Mouse (Mus musculus) ovary, postnatal 14 days (tissue): Measurements from ENCODE around the gene Camsap3.
"Not testable (repeated sequence)": the region's sequence is repeated elsewhere in the genome, so short reads cannot be mapped to it uniquely, and the experiment has no call there.

Experiments used
- DNase-seq: peaks from one replicate; pipeline ENCODE4 v3.0.0; 2022; ENCODE audit warnings: low spot score

Camsap3 gene

DNA sequence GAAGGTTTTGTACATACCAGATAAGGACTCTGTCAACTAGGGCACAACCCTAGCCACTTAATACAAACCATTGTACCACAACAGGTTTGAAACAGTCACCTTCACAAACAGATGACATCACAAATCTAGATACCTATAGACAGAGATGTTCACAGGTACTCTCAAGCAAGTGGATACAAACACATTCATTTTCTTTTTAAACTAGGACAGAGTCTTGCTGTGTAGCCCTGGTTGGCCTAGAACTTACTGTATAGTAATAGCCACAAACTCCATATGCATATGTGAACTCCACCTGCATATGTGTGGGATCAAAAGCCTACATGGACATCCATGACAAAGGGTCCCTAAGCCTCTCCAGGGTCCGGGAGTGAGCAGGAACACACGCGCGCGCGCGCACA lies at the start of gene Camsap3:
Camsap3 (plus strand) TSS at position 301 of the 398 bp plus-strand sequence.
- no peak for DNase-seq

DNA sequence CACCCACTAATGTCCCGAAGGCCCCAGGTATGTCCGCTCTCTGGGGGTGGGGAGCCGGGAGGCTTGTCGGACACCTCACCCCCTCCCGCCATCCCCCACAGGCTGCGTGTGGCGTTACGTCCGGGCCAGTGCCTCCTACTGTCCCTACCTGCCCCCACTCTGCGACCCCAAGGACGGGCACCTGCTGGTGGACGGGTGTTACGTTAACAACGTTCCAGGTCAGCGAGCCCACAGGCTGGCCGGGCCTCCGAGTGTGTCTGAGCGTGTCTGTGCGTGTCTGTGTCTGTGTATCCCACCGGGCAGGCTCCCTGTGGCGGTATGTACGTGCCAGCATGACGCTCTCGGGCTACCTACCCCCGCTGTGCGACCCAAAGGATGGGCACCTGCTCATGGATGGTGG lies 49.4 kb upstream of the Camsap3 start:
- no peak for DNase-seq

DNA sequence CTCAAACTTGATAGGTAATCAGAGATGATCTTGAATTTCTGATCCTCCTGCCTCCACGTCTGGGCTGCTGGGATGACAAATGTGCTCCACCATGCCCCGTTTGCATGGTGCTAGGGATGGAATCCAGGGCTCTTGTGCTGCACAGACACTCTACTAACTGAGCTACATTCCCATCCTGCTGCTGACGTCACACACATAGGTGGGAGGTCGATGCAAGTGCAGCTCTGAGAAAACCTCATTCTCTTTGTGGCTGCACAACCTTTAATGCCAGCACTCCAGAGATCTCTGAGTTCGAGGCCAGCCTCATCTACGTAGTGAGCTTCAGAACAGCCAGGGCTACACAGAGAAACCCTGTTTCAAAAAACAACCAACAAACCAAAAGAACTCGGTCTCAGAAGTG lies 47.9 kb upstream of the Camsap3 start:
- DNase-seq, result no peak

DNA sequence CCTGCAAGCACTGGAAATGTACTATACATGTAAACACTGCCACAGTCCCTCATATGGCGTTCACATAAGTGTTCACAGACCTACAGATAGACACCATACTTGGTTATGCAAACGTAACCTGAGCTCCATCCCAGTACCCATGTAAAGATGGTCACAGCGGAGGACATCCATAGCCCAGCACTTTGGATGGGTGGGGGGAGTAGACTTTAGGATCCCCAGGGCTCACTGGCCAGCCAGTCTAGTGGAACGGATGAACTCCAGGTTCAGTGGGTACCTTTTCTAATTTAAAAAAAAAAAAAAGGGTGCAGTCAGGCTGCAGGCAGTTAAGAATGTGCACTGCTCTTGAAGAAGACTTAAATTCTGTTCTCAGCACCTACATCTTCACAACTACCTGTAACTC lies 47.0 kb upstream of the Camsap3 start:
- DNase-seq, result no peak

DNA sequence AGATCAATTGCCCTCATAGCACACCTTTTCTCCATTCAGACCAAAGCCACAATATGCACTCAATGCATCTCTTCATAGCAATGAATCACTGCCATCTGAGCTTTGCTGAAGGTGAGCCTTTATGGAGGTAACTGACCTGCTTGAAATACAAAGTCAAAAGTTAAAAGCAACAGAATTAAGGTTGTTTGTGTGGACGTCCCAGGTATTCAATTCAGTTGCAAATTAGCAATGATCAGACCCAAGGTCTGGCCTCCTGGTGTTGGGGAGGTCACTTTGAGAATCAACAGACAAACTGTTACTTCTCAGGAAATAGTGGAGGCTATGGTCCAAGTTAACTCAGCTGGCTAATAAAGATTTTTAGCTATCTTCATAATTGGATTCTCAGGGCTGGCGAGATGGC lies 40.6 kb upstream of the Camsap3 start:
- DNase-seq, result no peak

DNA sequence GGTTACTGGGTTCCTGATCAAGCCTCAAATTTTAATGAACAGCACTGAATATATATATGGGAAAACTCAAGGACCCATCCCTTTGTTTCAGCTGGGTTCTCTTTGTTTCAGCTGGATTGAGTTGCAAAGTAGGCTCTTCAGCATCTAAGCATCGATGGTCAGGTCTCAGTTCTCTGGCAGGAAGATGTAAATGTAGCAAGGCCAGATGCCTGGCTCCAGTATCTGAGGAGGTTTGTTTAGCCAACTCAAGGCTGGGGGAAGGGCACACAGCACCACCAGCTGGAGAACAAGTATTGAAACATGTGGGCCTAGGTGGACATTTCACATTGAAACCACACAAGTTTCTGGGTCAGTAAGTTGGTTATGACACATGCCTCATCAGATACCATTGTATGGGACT lies 34.9 kb upstream of the Camsap3 start:
- DNase-seq, result no peak

DNA sequence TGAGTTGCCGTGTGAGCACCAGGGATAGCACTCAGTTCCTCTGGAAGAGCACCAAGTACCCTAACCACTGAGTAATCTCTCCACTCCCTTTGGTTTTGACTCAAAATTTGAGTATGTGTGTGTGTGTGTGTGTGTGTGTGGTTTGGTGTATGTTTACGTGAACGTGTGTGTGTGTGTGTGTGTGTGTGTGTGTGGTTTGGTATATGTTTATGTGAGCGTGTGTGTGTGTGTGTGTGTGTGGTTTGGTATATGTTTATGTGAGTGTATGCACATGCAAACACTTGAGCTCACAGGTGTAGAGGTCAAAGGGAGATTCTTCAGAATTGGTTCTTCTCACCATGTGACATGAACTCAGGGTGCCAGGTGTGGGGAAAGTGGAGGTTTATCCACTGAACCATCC lies 31.0 kb upstream of the Camsap3 start:
- no peak for DNase-seq

DNA sequence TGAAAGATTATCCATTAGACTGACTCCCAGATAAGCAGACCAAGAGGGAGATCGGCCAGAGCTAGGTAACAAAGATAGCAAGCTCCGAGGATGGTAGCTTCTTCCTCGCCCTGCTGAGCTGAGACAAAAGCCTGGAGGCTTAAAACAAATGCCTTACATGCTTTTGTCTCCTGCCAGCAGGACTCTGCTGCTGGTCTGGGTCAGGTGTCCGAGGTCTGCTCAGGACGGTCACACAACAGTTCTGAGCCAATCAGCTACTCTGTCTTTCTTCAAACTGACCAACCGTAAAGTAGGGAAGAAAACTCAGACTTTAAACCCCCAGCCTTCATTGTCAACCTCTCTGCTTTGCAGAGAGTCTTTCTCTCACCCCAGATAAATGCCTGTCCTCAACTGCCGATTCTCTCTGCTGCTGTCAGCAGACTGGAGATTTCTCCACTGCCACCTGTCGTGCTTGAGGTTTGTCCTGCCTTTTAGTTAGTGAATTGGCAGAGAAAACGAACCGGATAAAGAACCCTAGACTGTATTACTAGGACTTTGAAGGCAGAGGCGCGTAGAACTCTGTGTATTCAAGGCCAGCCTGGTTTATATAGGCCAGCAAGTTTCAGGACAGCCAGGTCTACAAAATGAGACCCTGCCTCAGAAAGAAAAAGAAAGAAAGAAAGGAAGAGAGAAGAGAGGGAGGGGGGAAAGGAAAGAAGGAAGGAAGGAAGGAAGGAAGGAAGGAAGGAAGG lies 19.3 kb upstream of the Camsap3 start, which contains the start of gene C330021F23Rik:
C330021F23Rik (plus strand) TSS at position 350 of the 731 bp plus-strand sequence.
- no peak for DNase-seq

DNA sequence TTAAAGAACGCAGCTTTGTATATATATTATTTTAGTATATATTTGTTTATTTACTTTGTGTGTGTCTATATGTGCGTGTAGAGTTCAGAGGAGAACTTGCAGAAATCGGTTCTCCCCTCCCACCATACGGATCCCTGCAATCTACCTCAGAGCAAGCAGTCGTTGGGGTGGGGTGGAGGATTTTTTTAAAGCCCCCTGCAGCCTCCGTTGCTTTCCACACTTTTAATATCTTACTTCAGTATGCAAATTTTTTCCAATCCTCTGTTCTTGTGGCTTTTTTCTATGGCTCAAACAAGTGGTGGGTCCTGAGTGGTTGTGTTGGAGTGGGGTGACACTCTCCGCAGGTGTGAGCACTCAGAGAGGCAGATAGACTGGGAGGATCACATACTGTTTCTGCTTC lies 18.7 kb upstream of the Camsap3 start:
- DNase-seq, result no peak

DNA sequence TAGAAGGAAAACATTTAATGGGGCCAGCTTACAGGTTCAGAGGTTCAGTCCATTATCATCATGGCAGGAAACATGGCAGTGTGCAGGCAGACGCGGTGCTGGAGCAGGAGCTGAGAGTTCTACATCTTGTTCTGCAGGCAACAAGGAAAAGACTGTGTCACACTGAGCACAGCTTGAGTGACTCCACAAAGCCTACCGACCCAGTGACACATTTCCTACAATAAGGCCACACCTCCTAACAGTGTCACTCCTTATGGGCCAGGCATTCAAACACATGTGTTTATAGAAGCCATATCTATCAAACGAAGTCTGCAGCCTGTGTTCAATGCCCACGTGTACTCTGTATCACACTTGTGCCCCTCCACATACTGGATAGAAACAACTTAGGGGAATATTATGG lies 17.3 kb upstream of the Camsap3 start:
- DNase-seq, result no peak

DNA sequence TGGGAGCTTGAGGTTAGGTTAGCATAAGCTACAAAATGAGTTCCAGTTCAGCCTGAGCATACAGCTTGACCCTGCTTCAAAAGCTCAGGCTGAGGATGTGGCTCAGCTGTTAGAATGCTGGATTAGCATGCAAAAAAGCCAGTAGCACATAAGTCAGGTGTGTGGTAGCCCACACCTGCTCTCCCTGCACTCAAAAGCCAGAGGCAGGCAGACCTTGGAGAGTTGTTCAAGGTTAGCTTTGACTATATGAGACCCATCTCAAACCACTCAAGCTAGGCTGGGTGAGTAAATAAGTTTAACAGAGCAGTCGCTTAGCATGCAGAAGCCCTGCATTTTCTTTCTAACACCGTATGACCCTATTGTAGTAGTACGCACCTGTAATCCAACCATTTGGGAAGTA lies 12.5 kb upstream of the Camsap3 start:
- DNase-seq, result no peak

DNA sequence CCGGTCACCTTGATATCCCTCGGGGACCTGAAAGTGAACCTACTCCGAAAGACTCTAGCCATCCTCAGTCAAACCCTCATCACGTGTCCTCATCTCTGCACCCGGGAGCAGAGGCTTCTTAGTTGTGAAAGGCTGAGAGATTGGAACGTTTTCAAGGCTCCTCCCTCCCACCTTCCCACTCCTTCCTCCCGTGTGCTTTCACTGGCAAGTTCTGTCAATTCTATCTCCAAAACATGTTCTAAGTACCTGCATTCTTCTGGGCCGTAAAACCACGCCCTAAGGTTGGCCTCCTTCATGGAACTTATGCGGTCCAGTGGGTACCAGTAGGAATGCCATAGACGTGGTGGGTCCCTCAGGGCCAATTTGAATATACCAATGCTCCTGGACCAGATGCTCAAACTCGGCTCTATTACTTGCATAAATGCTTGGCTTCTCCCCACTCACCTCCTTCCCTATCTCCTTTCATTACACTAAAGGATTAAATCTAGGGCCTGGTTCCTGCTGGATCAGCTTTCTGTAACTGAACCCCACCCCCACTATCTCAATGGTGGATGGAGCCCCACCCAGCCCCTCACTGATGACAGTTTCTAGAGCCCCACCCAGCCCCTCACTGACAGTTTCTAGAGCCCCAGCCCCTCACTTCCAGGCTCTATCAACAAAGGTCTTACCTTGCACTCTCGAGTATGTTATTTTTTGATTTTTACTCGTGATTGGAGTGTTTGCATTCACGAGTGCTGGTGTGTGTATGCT lies 10.7 kb upstream of the Camsap3 start:
- DNase-seq, result no peak

DNA sequence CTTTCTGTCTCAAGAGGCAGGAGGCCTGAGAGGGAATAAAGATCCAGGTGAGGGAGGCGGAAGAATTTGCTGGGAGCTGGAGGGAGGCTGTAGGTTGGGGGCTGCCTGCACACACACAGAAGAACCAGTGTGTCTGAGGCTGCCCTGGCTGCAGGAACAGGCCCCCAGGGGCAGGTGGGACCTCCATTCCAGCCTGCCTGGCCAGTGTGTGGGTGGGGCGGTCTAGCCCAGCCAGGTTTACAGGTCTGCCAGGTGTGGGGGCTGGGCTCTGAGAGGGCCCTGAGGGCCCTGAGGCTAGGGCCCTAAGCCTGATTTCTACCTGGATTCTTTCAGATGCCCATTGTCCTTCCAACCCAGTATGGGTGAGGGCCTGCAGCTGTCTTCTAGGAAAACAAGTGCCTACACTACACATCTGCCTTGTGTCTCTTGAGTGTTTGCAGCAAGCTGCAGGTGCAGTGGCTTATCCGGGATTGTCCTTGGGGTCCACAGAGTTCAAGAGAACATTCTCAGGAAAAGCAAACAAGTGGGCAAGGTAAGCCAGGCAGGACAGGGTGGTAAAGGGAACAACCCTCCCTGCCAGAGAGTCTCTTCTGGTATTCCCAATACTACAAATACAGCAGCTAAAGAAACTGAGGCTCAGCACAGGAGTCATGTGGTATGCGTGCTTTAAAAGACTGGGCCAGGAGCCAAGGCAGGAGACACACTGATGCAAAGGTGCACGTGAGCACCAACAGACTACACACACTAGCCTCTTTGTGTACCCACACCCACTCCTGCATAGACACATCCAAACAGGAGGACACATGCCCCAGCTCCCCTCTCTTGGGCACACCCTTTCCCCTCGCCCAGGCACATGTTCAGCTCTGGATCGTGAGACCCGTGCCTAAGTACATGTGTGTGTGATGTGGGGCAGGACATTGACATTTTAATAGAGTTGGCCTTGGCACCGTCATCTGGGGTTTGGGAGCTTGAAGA lies 7.4 kb upstream of the Camsap3 start:
- no peak for DNase-seq

DNA sequence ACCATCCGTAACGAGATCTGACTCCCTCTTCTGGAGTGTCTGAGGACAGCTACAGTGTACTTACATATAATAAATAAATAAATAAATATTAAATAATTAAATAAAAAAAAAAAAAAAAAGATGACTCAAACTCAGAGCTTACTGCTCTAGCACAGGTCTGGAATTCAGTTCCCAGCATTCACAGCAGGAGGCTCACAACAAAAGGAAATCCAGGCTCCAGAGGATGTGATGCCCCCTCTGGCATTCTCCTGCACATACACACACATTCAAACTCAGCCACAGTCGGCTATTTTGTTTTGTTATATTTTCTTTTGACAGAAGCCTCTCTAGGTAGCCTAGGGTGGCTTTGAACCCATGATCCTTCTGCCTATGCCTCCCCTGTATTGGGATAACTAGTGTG lies 5.1 kb upstream of the Camsap3 start:
- not testable (repeated sequence) for DNase-seq

DNA sequence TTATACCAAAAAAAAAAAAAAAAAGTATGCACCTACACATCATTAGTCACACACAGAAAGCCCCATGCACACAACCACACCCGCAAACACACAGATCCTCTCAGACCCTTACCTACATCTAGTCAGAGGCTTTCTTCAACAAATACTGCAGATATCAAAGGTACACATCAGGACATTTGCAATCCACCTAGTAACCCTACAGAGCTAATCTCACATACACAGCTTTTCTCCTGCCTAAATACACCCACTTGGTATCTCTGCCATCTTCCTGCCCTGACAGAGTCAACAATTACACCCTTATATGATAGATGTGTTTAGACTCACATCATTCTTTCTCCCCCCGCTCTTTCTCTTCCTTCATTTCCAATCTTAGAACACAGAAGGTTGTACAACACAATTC lies 641 bp upstream of the Camsap3 start:
- DNase-seq, result no peak

DNA sequence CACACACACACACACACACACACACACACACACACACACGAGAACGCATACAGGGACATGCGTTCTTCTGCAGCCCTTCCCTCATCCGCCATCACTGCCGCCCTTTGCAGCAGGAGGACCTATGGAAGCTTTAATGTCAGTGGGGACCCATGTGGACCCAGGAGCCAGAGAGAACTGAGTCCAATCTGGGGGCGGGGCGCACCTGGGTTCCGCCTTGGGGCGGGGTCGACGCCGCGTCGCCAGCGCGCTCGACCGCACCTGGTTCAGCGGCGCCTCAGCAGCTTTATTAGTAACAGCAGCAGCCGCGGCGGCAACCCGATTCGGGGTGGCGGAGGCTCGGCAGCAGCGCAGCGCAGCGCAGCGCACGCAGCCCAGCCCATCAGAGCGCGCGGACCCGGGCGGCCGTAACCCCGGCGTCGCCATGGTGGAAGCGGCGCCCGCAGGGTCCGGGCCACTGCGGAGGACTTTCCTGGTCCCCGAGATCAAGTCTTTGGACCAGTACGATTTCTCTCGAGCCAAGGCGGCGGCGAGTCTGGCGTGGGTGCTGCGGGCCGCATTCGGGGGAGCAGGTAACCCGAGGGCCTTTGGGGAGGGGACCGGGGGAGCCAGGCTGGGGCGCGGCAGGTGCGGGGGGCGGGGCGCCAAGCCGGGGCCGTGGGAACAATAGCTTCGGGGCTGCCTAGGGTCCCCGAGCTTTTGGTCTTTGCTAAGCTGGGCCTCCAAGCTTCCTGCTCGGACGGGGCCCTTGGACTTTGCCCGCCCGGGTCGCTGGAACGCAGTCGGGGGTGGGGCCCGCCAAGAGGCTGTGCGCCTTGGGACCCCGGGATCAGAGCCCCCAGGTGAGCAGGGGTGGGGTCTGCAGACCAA lies 531 bp downstream of the Camsap3 start:
- DNase-seq, result peak; percentile 55

DNA sequence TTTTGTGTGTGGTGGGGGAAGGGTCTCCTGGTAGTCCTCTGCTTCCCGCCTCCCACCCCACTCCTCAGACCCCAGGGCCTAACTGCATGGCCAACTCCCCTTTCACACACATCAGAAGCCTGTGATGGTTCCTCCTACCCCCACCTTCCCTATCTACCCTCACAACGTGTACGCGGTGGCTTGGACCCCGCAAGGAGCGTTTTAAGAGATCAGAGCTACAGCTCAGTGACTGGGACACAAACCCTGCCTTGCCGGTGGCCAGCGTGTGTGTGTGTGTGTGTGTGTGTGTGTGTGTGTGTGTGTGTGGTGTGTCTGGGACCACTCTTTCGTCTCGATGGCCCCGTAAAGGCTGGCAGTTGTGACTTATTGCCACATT lies 1.2 kb downstream of the Camsap3 start:
- DNase-seq, result no peak

DNA sequence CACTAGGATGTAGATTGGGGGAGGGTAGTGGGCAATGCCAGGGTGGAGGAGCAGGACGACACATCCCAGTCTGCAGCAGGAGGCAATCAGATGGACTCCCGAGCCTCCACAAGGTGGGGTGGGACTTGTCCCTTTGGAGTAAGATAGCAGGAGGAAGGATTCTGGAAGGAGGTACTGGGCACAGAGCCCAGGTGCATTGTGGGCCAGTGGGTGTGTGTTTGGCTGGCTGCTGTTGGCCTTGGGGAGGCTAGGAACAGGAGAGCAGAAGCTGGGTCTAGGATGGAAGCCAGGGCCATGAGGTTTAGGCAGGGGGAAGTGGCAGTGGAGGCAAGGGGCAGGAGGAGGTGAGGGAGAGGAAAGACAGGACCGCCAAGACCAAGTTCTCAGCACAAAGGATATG lies 6.4 kb downstream of the Camsap3 start:
- DNase-seq, result peak; percentile 33

DNA sequence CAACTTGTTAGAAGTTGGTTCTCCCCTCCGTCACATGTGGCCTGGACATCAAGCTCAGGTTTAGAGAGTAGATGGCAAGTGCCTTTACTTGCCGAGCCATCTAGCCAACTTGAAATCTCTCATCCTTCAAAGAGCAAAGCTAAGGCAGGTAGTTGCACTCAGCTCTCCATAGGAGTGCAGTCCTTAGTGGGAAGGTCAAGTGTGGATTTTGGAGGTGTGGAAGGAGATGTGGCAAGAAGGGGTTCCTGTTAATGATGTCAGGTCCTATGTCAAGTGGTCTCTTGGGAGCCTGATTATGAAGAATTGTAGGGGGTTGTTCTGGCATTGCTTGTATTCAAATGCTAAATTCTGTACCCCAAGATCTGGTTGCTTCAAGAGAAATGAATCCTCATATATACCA lies 7.4 kb downstream of the Camsap3 start:
- DNase-seq, result no peak

DNA sequence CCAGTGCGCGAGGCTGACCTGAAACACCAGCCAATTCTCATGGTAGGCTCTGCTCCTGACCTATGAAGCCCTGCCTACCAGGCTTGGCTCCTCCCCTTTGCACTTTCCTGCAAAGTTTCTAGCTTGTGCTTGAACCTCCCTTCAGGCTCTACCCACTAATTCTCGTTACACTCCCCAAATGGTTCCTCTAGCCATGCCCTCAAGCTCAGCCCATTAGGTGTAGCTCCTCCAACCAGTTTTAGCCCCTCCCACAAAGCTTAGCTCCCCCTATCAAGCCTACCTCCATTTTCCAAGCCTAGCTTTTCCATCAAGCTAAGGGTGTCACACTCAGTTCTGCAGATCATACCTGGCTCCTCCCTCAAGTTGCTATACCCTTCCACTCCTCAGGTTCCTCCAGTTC lies 11.0 kb downstream of the Camsap3 start:
- DNase-seq, result no peak

DNA sequence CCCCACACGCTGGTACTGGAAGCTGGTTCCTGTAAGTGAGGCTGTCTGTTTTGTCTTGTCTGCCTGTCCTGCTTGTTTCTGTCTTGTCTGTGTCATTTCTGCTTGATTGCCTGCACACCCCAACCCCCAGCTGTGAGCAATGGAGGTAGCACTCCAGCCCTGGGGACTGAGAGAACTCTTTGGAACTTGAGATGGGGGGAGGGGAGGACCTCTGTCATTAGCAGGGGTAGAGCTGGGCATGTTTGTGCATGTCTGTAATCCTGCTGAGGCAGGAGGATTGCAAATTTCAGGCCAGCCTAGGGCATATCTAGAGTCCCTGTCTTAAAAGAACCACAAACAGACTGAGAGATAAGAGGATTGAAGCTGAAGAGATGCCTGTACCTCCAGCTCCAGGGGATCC lies 12.1 kb downstream of the Camsap3 start:
- DNase-seq, result no peak

DNA sequence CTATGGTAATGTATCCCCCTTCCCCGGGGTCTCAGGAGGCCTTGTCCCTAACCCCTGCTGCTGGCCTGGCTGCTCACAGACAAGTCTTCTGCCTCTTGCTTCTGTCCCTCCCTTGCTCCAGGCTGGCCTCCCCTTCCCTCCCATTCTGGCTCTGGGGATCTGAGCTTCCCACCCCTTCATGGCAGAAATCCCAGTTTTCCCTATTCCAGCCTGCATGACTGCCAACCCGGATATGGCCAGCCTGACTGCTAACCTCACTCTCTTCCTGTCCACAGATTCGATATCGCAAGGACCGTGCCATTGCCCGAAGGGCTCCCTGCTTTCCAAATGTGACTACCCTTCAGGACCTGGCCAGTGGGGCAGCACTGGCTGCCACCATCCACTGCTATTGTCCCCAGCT lies 13.3 kb downstream of the Camsap3 start:
- peak; percentile 48 for DNase-seq
